Mouse (Mus musculus): ENCODE measurements at regions not wholly inside any gene's neighbourhood (a gene's known extent, or its start where the extent isn't known, plus 50 kb on each side); places are given as distances from the start of the nearest gene placed in this dataset.

DNA sequence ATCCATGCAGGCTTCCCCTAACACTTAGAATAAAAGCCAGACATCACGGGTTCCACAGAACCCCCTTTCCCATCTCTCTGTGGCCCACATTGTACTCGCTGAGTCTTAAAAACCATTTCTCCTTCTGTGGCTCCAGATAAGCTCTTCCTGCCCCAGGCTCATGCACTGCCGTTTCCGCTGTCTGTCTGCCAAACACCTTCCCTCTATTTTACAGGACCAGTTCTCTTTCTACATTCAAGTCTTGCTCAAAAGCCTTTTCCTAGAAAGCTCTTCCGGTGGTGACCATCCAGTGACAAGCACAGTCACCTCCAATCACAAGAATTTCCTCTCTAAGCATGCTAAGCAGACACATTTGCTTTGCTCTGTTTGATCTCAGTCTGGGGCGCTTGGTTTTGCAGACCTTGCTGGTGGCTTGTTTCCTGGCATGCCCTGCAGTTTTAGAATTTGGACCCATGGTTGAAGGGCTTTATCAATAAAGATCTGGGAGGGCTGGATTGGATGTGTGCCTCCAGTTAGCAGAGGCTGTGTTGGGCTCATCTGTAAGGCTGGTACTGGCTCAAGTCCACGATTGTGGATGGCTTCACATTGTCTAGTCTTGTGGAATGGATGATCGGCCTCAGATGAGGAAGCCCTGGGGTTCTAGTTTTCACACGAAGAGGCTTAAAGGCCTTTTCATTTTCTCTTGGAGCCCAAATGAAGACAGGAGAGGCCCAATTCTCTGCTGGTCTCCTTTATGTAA, 87.8 kb upstream of the Lhx1 start:
- no peak for TF ChIP-seq CTCF (IDR thresholded peaks at IDR 0.05; ENCODE audit: low read depth)
- 66% methylated on average over 9 of the region's 9 CpGs for WGBS
- Histone ChIP-seq H3K4me3 (ENCODE audit: low read depth, low read length) (no peak overlapping the region), H3K9ac (ENCODE audit: low read depth, low read length) (no peak overlapping the region), H3K27ac (ENCODE audit: low read depth, low read length) (no peak overlapping the region), H3K36me3 (ENCODE audit: control insufficient read depth, insufficient read depth) (no peaks in the 10 kb centered on the region), H3K27me3 (replicated peaks; ENCODE audit: control insufficient read depth, insufficient read depth, low read length) (no peaks in the 10 kb centered on the region), H3K9me3 (ENCODE audit: control insufficient read depth) (no peaks in the 10 kb centered on the region), H3K4me1 (replicated peaks; ENCODE audit: control insufficient read depth, insufficient read depth, low read length) (no peaks in the 10 kb centered on the region), H3K4me2 (replicated peaks; ENCODE audit: low read depth) (no peak overlapping the region)
- no peak for ATAC-seq

DNA sequence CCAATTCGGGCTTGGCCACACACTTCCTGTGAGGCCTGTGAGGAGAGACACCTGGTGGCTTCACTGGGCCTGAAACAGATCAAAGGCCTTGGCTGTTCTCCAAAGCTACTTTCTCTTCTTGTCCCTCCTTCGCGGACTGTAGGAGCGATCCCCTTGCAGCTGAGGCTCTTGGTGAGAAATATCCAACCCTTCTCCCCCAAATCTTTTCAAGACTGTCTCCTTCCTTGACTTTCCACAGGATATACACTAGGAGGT, 86.2 kb upstream of the Lhx1 start:
- H3K4me3 ChIP-seq (ENCODE audit: low read depth, low read length), result no peak overlapping the region
- no peak for TF ChIP-seq CTCF (IDR thresholded peaks at IDR 0.05; ENCODE audit: low read depth)
- H3K4me1 ChIP-seq (replicated peaks; ENCODE audit: control insufficient read depth, insufficient read depth, low read length), result no peaks in the 10 kb centered on the region
- no peaks in the 10 kb centered on the region for H3K36me3 ChIP-seq (ENCODE audit: control insufficient read depth, insufficient read depth)
- ATAC-seq, result no peak
- H3K27me3 ChIP-seq (replicated peaks; ENCODE audit: control insufficient read depth, insufficient read depth, low read length), result no peaks in the 10 kb centered on the region
- WGBS, result 52% methylated on average over 4 of the region's 4 CpGs
- H3K4me2 ChIP-seq (replicated peaks; ENCODE audit: low read depth), result no peak overlapping the region
- no peak overlapping the region for H3K9ac ChIP-seq (ENCODE audit: low read depth, low read length)
- H3K27ac ChIP-seq (ENCODE audit: low read depth, low read length), result no peak overlapping the region
- H3K9me3 ChIP-seq (ENCODE audit: control insufficient read depth), result no peaks in the 10 kb centered on the region

- H3K4me2 ChIP-seq (replicated peaks; ENCODE audit: low read depth), result no peak overlapping the region
- TF ChIP-seq CTCF (IDR thresholded peaks at IDR 0.05; ENCODE audit: low read depth), result no peak; the same call in 1 of the 2 replicates
- no peak overlapping the region for H3K9ac ChIP-seq (ENCODE audit: low read depth, low read length)
- no peaks in the 10 kb centered on the region for H3K36me3 ChIP-seq (ENCODE audit: control insufficient read depth, insufficient read depth)
- 73% methylated on average over 7 of the region's 7 CpGs for WGBS
- H3K9me3 ChIP-seq (ENCODE audit: control insufficient read depth), result no peaks in the 10 kb centered on the region
- H3K4me1 ChIP-seq (replicated peaks; ENCODE audit: control insufficient read depth, insufficient read depth, low read length), result no peaks in the 10 kb centered on the region
- ATAC-seq, result no peak
- H3K4me3 ChIP-seq (ENCODE audit: low read depth, low read length), result no peak overlapping the region
- H3K27ac ChIP-seq (ENCODE audit: low read depth, low read length), result no peak overlapping the region
- H3K27me3 ChIP-seq (replicated peaks; ENCODE audit: control insufficient read depth, insufficient read depth, low read length), result no peaks in the 10 kb centered on the region
These were observed 85.7 kb upstream of the Lhx1 start for GRCm38 (mm10) chr11:84610774-84611624.

- H3K9ac ChIP-seq (ENCODE audit: low read depth, low read length), result no peak overlapping the region
- H3K36me3 ChIP-seq (ENCODE audit: control insufficient read depth, insufficient read depth), result no peaks in the 10 kb centered on the region
- no peak overlapping the region for H3K4me2 ChIP-seq (replicated peaks; ENCODE audit: low read depth)
- ATAC-seq, result no peak
- H3K4me1 ChIP-seq (replicated peaks; ENCODE audit: control insufficient read depth, insufficient read depth, low read length), result no peaks in the 10 kb centered on the region
- no peak overlapping the region for H3K4me3 ChIP-seq (ENCODE audit: low read depth, low read length)
- H3K27ac ChIP-seq (ENCODE audit: low read depth, low read length), result no peak overlapping the region
- H3K9me3 ChIP-seq (ENCODE audit: control insufficient read depth), result no peaks in the 10 kb centered on the region
- H3K27me3 ChIP-seq (replicated peaks; ENCODE audit: control insufficient read depth, insufficient read depth, low read length), result no peaks in the 10 kb centered on the region
- 12% methylated on average over 6 of the region's 6 CpGs for WGBS
- TF ChIP-seq CTCF (IDR thresholded peaks at IDR 0.05; ENCODE audit: low read depth), result no peak
These were observed 79.4 kb upstream of the Lhx1 start for GRCm38 (mm10) chr11:84604781-84605180.

DNA sequence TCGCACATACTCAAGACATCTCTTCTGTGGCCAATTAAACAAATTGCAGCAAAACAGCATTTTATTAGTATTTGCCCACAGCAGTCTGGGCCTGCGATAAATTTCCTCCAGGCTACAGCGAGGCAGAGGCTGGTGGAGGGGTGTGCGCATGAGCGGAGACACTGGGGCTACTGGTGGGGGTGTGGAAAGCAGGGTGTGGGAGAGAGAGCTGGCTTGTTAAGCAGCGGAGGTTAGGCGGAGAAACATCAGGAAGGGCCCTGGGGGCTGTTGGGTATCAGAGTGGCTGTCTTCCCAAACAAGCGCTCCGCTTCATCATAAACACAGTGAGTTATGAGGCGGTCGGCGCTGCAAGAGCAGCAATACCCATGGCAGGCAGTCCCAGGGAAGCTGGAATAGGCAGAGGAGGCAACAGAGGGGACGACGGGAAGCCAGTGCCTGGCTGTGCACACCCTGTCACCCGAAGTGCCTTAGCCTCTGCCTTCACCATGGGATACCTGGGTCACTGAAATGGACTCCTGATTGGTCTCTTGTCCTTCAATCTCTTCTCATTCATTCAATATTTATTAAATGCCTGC, 74.0 kb upstream of the Lhx1 start:
- Histone ChIP-seq H3K9me3 (ENCODE audit: control insufficient read depth) (no peaks in the 10 kb centered on the region), H3K27me3 (replicated peaks; ENCODE audit: control insufficient read depth, insufficient read depth, low read length) (no peaks in the 10 kb centered on the region), H3K27ac (ENCODE audit: low read depth, low read length) (no peak overlapping the region), H3K4me3 (ENCODE audit: low read depth, low read length) (no peak overlapping the region), H3K4me2 (replicated peaks; ENCODE audit: low read depth) (no peak overlapping the region), H3K36me3 (ENCODE audit: control insufficient read depth, insufficient read depth) (no peaks in the 10 kb centered on the region), H3K9ac (ENCODE audit: low read depth, low read length) (no peak overlapping the region), H3K4me1 (replicated peaks; ENCODE audit: control insufficient read depth, insufficient read depth, low read length) (no peaks in the 10 kb centered on the region)
- no peak for ATAC-seq
- 43% methylated on average over 15 of the region's 15 CpGs for WGBS
- no peak for TF ChIP-seq CTCF (IDR thresholded peaks at IDR 0.05; ENCODE audit: low read depth)

DNA sequence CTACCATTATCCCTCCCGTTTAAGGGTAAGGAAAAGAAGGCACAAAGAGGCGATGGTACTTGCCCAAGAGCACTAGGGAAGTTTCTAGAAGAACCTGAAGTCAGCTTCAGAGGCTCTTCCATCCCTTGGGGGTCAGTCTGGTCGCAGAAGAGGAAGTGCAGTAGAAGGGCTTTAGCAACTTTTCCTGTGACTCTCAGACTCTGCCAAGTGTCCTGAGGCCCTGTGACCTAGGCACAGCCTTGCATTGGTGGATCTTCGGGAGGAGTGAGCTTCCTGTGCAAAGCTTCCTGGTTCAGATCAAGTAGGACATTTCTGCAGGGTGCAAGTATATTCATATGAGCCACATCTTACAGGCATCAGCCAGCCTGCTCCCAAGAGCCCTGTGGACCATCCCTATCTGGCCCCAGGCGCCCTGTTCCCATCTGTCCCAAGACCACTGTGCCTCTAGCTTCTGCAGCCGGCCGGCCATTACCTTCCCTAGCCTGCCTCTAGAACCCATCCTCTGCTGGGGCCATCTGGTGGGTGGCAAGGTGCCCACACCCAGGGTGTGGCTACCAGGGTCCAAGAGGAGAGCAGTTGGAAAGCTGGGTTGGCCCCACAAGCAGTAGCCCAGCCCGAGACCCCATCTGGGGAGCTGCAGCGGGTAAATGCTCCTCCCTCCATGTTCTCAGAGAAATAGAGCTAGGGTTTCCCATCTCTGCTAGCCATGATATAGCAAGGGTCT, 72.4 kb upstream of the Lhx1 start:
- Histone ChIP-seq H3K9me3 (ENCODE audit: control insufficient read depth) (no peaks in the 10 kb centered on the region), H3K27ac (ENCODE audit: low read depth, low read length) (no peak overlapping the region), H3K27me3 (replicated peaks; ENCODE audit: control insufficient read depth, insufficient read depth, low read length) (no peaks in the 10 kb centered on the region), H3K36me3 (ENCODE audit: control insufficient read depth, insufficient read depth) (no peaks in the 10 kb centered on the region), H3K4me1 (replicated peaks; ENCODE audit: control insufficient read depth, insufficient read depth, low read length) (no peaks in the 10 kb centered on the region), H3K9ac (ENCODE audit: low read depth, low read length) (no peak overlapping the region), H3K4me3 (ENCODE audit: low read depth, low read length) (no peak overlapping the region), H3K4me2 (replicated peaks; ENCODE audit: low read depth) (no peak overlapping the region)
- ATAC-seq, result no peak
- TF ChIP-seq CTCF (IDR thresholded peaks at IDR 0.05; ENCODE audit: low read depth), result no peak
- 83% methylated on average over 9 of the region's 9 CpGs for WGBS

Data from intestine, postnatal 0 days (tissue).